Mouse (Mus musculus) thymus, postnatal 0 days (tissue): Measurements from ENCODE around the gene Fam186a. TPM values are rescaled to one million over a fixed set of nuclear protein-coding genes. Genes with fewer than 3 reads are reported as not detected.
"Not testable (repeated sequence)": the region's sequence is repeated elsewhere in the genome, so short reads cannot be mapped to it uniquely, and the experiment has no call there.

ENCODE experiments used
- DNase-seq: peaks from one replicate; pipeline ENCODE4 v3.0.0-alpha.2; 2015; ENCODE audit warnings: low spot score
- polyA plus RNA-seq: library from polyadenylated mRNA; unstranded; fragments of >200 nt; fragmentation: Nextera tagmentation; extraction: Ambion mirVana; gene quantifications from 2 replicates; pipeline ENCODE4 v1.2.1, GENCODE M21; 2015

The Fam186a gene
- not detected in 2 replicates for polyA plus RNA-seq

DNA sequence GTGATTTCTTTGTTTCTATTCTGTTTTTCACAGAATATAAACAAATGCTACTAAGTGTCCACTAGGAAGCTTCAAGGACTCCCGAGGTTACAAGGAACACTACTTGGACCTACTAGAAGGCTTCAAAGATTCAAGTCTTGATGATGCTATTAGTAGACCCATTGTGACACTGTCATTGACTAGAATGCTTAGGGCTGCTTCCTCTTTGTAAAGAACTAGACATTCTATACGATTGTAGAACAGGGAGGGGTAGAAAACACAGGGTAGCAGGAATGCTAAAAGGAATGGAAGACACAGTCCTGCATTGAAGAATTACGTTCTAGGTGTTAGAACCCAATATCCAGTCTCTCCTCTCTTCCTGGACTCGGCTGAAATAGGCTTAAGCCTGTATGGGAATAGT lies at the start of gene Fam186a:
Fam186a (minus strand) TSS at position 101 of the 400 bp plus-strand sequence.
- no peak for DNase-seq

DNA sequence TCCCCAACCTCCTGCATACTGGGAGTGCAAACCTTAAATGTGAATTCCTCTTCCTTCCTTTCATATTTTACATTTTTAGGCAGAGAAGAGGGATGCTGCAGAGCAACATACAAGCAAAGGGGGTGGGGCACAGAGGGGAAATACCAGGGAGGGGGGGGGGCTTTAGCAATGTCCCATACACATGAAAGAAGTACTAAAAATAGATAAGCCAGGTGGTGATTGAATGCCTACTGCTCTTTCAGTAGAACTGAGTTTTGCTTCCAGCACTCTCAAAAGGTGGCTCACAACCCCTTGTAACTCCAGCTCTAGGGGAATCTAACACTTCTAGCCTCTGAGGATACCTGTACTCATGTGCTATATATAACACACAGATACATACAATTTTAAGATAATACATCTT lies 39.3 kb upstream of the Fam186a start:
- DNase-seq, result no peak

DNA sequence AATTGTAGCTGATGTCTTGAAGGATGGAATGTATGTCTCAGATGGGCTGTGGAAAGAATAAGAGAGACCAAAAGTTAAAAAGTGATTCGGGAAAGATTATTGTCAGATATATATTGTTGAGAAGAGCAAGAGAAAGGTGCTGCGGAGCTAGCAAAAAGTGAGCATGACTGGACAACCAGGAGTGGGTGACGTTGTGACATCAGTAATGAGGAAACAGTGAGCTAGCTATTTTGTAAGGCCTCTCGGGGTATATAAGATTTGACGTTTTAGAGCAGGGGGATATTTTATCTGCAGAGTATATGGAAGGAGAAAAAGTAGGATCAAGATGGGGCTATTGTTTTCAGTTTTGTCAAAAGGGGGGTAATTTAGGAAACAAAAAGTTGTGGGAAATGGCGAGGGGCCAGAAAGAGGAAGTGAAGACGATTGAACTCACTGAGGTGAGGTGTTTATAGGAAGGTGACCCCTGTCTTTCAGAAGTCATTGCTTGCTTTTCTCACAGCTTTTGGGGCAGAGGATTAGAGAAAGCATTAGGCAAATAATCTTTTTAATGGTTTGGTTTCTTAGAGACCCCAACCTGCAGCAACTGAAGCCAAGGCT lies 37.9 kb upstream of the Fam186a start:
- DNase-seq, result no peak

DNA sequence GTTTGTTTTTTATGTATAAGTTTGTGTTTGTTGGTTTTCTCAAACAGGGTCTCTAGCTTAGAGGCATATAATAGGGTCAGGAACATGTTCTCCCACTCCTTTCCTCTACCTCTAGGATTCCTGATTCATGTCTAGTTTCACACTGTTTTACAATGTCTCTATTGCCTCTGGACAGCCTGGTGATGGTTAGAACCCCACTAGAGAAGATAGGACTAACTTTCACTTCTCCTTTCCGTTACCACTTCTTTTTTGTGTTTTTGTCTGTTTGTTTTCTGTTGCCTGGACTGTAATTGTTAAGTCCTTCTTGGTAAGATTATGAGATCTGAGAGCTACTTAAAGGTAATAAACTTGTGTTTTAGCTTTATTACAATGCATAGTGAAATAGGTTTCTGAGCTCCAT lies 32.5 kb upstream of the Fam186a start:
- DNase-seq, result no peak

DNA sequence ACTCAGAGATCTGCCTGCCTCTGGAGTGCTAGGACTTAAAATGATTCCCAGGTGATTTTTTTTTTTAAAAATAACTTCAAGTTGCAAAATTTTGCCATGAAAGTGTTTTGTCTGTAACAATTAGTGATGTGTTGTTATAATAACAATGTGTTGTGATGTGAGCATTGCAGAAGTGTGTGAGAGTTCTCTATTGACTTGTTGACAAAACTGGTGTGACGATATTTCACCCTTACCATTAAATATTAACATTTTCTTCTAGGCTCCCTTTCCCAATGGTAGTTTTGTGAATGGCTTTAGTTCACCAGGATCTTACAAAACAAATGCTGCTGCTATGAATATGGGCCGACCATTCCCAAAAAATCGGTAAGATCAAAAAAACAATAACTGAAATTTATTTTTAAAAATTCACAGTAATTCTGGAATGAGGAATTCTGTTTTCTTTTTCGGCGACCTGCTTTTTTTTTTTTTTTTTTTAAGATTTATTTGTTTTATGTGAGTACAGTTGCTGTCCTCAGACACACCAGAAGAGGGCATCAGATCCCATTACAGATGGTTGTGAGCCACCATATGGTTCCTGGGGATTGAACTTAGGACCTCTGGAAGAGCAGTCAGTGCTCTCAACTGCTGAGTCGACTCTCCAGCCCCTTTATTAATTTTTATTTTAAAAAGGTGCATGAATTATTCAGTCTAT lies 30.4 kb upstream of the Fam186a start:
- no peak for DNase-seq

DNA sequence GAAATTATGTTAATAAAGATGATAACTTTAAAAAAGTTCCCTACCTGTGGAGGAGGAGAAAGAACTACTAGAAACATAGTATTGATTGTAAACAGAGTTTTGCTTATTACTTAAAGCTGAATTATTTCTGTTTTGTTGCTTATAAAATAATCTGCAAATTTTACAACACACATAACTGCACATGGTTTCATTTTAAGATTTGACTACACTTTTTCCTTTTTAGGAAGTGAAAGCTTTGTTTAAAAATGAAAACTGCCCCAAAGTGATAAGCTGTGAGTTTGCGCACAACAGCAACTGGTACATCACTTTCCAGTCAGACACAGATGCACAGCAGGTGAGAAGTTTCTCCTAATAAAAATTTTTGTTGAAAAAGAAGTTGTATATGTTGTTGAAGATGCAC lies 26.2 kb upstream of the Fam186a start:
- no peak for DNase-seq

DNA sequence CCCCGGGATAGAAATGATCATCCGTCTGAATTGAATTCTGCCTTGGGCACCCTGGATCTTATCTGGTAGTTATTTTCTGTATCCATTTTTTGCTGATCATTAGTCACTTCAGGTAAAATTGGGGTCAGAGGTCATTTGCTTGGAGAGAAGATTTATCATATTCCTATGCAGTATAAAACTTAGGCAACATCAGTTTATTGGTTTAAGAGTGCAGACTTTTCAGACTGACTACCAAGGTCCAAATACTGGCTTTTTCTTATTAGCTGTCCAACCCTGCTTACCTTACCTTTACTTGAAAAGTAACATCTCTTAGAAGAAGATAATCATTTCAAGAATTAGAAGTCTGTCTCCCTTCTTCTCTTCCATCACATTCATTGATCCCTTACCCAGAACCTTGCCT lies 12.9 kb upstream of the Fam186a start:
- DNase-seq, result no peak

DNA sequence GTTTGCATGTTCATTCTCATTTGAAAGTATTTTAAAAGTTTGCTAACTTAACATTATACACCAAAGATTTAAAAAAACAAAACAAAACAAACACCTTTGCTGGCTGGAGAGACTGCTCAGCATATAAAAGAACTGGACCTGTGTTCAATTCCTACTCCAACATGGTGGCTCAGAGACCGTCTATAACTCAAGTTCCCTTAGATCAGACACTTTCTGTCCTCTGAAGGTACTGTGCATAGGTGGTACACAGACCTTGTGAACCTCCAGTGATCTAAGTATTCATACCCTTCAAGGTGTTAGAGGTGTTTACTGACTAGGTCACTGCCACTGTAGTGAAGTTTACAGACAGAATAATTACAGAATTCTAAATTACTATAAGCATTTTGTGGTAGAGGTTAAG lies 12.4 kb upstream of the Fam186a start:
- DNase-seq, result no peak

DNA sequence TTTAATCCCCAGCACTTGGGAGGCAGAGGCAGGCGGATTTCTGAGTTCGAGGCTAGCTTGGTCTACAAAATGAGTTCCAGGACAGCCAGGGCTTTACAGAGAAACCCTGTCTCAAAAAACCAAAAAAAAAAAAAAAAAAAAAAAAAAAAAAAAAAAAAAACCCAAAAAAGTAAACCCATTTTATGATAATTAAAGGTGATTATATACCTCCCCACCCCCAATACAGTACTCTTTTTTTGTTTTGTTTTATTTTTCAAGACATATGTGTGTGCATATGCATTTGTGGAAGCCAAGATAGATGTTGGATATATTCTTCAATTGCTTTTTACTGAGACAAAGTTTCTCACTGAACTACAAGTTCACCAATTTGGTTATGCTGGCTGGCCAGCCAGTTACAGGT lies 9.3 kb upstream of the Fam186a start:
- not testable (repeated sequence) for DNase-seq

DNA sequence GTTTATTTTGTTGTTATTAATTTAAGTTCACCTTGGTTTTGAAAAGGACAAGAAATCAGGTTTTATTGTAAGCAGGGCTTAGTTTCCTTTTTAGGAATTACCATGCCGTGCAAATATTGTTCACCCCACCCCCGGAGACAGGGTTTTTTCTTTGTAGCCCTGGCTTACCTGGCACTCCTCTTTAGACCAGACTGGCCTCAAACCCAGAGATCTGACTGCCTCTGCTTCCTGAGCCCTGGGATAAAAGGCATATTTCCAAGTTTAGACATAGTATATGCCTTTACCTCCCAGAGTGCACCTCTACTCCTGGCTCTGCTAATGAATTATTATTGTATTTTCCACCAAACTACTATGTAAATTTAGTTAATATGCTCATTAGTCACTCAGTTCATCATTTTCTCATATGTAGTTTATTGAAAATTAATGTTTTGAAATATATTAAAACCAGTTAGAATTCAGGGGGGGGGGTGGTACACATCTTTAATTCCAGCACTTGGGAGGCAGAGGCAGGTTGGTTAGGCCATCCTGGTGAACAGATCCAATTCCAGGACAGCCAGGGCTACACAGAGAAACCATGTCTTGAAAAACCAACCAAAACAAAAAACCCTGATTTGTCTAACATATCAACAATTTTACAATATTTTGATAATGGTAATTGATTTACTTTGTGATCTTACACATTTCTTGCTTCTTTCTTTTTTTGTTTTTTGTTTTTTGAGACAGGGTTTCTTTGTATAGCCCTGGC lies 7.8 kb upstream of the Fam186a start:
- DNase-seq, result no peak

DNA sequence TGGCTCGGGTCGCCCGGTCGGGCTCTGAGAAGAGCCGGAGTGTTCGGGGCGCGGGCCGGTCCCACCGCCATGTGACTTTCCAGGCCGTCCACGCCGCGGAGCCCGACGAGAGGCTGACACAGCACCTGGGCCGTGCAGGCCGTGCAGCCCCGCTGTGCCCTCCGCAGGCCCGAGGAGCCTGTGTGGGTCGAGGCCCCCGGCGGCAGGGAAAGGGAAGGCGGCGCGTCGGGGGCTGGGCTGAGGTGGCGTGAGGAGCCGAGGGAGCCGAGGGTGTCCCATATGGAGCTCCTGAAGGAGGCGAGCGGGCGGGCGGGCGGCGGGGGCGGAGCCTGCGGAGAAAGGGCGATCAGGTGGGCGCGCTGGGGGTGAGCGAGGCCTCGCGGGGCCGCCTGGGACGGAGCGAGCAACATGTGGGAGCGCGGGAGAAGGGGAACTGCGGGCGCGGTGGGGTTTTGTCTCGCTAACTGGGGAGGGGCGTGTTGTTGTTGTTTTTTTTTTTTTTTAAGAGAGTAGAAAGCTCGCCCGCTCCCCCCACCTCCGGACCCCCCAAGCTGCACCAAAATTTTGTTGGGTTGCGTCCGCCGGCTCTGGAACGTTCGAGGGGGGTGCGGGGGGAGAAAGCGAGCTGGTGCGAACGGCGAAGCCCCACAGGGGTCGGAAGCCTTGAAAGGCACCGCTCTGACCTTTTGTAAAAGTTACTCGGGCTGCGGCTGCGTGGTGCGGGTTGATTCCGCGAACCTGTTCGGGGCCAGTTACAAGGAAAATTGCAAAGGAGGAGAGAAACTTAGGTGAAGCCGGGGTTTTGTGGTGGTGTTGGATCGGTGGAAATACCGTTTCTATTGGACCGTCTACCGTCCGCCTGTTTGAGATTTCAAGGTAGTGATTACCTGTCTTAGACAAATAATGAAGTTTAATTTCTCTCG lies 6.4 kb upstream of the Fam186a start:
- peak; percentile 44 for DNase-seq

DNA sequence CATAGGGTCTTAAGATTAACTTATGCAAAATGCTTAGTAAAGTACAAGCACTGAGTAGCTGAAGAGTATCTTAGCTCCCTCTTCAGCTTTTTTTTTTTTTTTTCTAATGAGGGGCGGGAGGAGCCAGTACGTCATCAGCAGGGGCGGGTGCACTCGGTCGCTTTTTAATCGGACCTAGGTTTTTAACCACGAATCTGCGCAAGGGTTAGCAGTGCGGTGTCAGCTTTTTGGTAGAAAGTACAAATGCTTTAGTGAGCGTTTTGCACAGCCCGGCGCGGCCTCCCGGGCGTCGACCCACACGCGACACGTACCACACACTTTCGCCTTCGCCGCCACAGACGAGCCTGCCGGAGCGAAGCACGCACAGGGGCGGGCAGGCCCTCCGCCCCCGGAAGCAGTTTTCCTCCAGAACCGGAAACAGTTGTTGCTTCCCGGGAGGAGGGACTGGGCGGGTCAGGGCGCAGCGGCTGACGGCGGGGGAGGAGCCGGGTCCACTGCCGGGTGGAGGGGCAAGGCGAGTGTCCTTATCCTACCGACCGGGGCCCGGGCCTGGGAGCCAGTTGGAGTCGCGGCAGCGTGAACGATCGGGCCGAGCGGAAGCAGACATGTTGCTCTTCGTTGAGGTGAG lies 5.6 kb upstream of the Fam186a start:
- peak; percentile 94 for DNase-seq

DNA sequence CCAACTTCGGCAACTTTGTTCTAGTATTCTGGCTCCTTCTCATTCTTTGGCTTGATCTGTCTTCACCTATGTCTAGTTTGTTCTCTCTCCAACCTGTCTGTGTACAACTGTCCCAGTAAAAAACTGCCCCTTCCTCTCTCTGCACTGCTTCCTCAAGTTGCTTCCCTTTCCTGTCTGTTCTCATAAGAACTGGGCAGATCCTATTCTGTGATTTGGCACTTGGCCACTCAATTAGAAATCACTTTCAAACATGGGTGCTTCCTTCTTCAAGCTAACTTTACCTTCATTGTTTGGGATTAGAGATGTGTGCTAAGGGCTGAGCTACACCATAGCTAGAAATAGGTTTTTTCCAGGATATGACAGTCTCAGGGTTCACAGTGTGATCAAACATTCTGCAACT lies 3.7 kb upstream of the Fam186a start:
- no peak for DNase-seq

DNA sequence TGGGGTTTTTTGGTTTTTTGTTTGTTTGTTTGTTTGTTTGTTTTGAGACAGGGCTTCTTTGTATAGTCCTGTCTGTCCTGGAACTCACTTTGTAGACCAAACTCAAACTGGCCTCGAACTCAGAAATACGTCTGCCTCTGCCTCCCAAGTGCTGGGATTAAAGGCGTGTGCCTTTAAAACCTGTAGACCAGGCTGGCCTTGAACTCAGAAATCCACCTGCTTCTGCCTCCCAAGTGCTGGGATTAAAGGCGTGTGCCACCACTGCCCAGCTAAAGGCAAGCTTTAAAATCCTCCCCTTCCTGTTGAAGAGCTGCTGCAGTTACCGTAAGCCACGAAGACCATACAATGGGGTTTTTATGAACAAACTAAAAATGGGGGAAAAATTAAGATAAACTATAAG lies 2.9 kb upstream of the Fam186a start, which contains the start of gene Larp4:
Larp4 (plus strand) TSS at position 301 of the 400 bp plus-strand sequence.
- not testable (repeated sequence) for DNase-seq

DNA sequence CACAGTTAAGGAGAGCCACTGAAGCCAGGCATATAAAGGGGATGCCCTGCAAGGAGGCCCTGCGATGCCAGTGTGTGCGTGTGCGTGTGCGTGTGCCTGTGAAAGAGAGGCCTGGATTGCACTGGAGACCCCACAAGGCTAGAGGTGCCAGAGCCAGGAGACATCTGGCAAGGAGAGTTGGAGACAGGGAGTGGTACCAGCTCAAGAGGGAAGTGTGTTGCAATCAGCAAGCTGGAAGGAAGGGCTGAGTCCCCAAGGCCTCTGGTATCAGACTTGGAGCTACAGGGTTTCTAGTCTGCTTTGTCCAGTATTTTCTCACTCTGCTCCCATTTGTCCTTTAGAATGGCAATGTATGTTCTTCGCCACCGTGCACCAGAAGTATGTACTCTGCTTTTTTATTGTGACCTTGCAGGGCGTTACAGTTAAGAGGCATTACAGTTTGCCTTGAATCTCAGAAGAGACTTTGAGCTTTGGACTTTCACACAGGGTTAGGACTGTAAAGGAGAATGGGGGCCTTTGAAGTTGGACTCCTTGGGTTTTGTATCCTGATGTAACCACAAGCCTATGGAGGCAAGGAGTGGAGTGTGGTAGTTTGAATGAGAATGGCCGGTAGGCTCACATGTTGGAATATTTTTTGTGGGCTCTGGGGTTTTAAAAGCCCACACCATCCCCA lies 1.6 kb downstream of the Fam186a start:
- DNase-seq, result no peak

DNA sequence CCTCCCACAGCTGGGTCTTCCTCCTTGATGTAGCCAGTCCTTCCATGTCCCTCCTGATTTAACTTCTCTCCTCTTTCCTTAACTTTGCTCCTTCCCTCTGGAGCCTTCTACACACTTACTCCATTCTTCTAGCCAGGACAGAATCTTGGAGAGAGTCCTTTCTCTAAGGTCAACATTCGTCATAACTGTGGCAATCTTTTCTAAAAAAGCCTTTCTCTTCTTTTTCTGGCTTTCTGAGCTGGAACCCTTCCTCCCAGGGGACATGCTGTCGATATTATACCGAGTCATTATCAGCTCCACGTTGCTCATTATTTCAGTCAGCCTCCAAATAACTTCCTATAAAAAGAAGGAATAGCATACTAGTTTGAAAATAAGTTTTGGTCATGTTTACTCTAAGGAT lies 11.5 kb downstream of the Fam186a start:
- DNase-seq, result no peak

DNA sequence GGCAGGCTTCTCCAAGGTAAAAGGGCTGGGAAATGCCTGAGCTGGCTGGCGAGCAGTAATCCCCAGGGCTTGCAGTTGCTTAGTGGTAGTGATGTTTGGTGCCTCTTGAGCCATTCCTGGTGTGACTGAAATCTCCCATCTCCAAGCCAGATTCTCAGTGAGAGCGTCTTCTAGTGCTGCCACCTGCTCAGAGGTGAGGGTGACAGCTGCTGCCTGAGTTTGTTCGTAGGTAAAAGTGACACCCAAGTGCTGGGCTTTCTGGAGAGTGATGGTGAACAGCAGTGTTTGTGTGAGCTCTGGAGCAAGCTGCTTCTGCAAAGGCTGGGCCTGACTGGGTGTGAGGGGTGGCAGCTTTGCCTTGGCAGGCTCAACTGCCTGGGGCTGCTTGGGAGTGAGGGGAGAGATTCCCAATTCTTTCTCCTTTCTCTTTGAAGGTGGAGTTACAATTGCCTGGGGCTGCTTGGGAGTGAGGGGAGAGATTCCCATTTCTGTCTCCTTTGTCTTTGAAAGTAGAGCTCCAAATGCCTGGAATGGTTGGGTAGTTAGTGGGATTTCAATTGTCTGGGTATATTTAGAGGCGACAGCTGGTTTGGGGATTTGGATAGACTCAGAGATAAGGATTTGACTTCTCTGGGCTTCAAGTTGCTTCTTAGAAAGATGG lies 25.8 kb downstream of the Fam186a start:
- no peak for DNase-seq

DNA sequence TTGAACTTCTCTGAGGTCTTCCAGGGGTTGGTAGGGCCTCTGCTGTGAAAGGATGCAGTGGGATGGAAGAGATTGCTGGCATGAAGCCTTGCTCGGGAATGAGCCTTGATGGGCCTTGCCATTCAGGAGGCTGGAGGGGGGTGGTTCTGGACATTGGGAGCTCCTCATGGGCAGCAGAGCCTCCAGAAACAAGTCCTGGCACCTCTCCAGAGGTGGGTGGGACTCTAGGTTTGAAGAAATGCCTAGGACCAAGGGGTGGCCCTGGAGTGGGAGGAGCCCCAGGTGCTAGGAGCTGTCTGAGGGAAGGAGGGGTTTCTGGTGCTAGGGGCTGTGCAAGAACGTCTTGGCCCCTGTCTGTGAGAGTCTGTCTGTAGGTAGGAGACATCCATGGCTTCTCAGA lies 26.4 kb downstream of the Fam186a start:
- no peak for DNase-seq

DNA sequence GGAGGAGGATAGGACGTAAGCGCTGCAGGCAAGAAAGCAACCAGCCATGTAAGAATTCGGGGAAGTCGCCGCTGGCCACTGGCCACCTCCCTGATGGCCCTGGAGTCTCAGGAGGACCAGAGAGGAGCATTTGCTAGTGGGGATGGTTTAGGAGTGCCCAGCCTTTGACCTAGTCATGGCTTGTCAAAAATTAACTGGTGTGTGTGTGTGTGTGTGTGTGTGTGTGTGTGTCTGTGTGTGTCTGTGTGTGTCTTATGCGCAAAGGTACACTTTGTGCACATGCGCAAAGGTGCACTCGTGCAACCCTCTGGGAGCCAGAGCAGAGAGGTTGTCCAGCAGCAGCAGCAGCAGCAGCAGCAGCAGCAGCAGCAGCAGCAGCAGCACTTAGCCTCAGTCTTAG lies 29.0 kb downstream of the Fam186a start:
- DNase-seq, result no peak

DNA sequence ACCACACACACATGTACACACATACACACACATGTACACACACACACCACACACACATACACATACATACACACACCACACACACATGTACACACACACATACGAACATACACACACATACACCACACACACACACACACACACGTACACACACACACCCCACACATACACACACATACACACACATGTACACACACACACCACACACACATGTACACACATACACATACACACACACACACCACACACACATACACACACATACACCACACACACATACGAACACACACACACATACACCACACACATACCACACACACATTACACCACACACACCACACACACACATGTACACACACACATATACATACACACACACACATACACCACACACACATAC lies 30.2 kb downstream of the Fam186a start:
- no peak for DNase-seq
